Mouse (Mus musculus): Measurements from ENCODE around the gene Rnf121. TPM values are rescaled to one million over a fixed set of nuclear protein-coding genes. Genes with fewer than 3 reads are reported as not detected.
"Not testable (repeated sequence)": the region's sequence is repeated elsewhere in the genome, so short reads cannot be mapped to it uniquely, and the experiment has no call there.

Gene Rnf121
- polyA plus RNA-seq, 1 experiment from 2014 or later = 30.3 TPM

DNA sequence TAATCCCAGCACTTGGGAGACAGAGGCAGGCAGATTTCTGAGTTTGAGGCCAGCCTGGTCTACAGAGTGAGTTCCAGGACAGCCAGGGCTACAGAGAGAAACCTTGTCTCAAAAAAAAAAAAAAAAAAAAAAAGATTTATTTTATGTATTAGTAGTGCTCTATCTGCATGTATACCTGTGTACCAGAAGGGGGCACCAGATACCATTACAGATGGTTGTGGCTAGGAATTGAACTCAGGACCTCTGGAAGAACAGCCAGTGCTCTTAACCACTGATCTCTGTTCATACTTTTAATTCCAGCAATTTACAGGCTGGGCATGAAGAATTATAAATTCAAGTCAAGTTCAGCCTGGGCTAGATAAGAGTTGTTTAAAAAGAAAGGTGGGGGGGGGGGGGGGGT is 16.7 kb downstream of the Rnf121 start:
- H3K36me3 ChIP-seq = peaks cover 46% of the 10 kb centered on the region
- H3K27me3 ChIP-seq (ENCODE audit: insufficient read depth, poor library complexity, severe bottlenecking); DNase-seq (ENCODE audit: low spot score): not testable (repeated sequence)

DNA sequence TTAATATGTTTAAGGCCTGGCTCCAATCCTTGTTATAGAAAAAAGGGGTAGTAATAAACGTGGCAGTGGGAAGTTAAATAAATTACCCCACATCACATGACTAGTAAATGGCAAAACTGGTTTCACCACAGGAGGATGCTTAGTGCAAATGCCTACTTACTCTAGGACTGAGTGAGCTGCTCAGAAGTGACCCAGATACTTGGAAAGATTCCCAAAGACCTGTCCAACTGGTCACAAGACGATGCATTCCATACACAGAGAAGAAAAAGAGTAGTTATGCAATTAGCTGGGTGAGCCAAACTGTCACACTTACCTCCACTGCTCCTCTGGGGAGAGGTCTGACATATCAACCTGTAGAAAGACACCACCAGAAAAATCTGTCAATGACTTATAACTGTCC is 23.0 kb downstream of the Rnf121 start:
- Histone ChIP-seq H3K36me3 (peaks cover 63% of the 10 kb centered on the region), H3K27me3 (ENCODE audit: insufficient read depth, poor library complexity, severe bottlenecking) (no peaks in the 10 kb centered on the region), H3K4me1 (replicated peaks) (no peaks in the 10 kb centered on the region), H3K27ac (no peak overlapping the region), H3K9me3 (no peaks in the 10 kb centered on the region), H3K4me3 (no peak overlapping the region)
- DNase-seq (ENCODE audit: low spot score) = no peak
- WGBS = 97% methylated on average over 2 of the region's 2 CpGs

More for the DNA sequence above, 16.7 kb downstream of the Rnf121 start:
- H3K4me3 ChIP-seq; H3K27ac ChIP-seq; H3K9me3 ChIP-seq; H3K4me1 ChIP-seq (replicated peaks): not testable (repeated sequence)

DNA sequence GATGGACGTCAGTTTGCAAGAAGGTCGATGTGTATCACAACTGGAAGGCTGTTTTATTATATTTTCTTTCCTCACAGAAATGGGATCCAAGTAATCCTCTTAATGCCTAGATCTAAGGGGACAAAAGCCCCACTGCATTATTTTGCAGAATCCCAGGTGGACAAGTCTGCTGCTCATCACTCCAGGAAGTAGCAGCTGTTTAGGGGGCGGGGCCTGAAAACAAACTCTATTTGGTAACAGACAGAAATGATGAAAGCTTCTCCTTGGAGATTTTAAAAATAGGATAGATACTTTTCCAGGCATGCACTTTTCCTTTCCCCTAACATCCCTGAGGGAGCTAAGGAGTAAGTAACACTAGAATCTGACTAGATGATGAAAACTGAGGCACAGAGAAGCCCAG is 28.0 kb downstream of the Rnf121 start:
- no peak overlapping the region for H3K27ac ChIP-seq
- DNase-seq (ENCODE audit: low spot score) = no peak
- peaks cover 97% of the 10 kb centered on the region for H3K36me3 ChIP-seq
- WGBS = 93% methylated on average over 3 of the region's 3 CpGs
- H3K4me1 ChIP-seq (replicated peaks) = no peaks in the 10 kb centered on the region
- H3K4me3 ChIP-seq = no peak overlapping the region
- H3K27me3 ChIP-seq (ENCODE audit: insufficient read depth, poor library complexity, severe bottlenecking) = no peaks in the 10 kb centered on the region
- no peaks in the 10 kb centered on the region for H3K9me3 ChIP-seq

DNA sequence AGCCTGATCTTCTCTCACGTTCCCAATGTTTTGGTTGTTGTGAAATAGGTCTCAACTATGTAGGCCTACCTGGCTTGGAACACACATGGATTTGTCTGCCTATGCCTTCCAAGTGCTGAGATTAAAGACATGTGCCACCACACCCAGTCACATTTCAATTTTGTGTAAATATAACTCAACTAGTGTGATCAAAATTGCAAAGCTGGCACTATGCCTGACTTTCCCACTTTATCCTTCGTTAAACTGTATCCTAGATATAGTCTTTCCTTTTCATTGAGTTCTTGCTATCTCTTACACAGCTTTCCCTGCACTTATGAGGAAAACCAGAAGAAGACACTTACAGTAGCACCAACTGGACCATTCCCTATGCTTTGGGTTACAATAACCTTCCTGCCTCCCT is 29.7 kb downstream of the Rnf121 start:
- H3K4me1 ChIP-seq (replicated peaks) = no peaks in the 10 kb centered on the region
- H3K4me3 ChIP-seq = no peak overlapping the region
- H3K27me3 ChIP-seq (ENCODE audit: insufficient read depth, poor library complexity, severe bottlenecking) = no peaks in the 10 kb centered on the region
- no peaks in the 10 kb centered on the region for H3K9me3 ChIP-seq
- DNase-seq (ENCODE audit: low spot score) = no peak
- H3K27ac ChIP-seq = no peak overlapping the region
- H3K36me3 ChIP-seq = peaks cover 100% of the 10 kb centered on the region
- 99% methylated on average over 2 of the region's 2 CpGs for WGBS

DNA sequence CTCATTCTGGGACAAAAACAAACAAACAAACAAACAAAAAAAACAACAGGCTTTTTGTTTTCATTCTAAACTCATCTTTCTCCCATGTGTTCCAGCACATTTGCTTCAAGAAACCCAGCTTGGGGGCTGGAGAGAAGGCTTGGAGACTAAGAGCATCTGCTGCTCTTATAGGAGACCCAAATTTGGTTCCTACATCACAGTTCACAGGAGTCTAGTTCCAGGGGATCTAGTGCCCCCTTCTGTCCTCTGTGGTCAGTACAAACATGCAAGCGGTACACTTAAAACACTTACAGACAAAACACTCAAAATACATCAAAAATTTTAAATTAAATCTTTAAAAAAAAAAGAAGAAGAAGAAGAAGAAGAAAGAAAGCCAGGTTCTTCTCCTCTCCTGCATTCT is 30.4 kb downstream of the Rnf121 start:
- WGBS = 87% methylated on average over 1 of the region's 1 CpGs
- H3K9me3 ChIP-seq = no peaks in the 10 kb centered on the region
- no peak for DNase-seq (ENCODE audit: low spot score)
- no peak overlapping the region for H3K27ac ChIP-seq
- H3K4me1 ChIP-seq (replicated peaks) = no peaks in the 10 kb centered on the region
- H3K4me3 ChIP-seq = no peak overlapping the region
- no peaks in the 10 kb centered on the region for H3K27me3 ChIP-seq (ENCODE audit: insufficient read depth, poor library complexity, severe bottlenecking)
- peaks cover 100% of the 10 kb centered on the region for H3K36me3 ChIP-seq

DNA sequence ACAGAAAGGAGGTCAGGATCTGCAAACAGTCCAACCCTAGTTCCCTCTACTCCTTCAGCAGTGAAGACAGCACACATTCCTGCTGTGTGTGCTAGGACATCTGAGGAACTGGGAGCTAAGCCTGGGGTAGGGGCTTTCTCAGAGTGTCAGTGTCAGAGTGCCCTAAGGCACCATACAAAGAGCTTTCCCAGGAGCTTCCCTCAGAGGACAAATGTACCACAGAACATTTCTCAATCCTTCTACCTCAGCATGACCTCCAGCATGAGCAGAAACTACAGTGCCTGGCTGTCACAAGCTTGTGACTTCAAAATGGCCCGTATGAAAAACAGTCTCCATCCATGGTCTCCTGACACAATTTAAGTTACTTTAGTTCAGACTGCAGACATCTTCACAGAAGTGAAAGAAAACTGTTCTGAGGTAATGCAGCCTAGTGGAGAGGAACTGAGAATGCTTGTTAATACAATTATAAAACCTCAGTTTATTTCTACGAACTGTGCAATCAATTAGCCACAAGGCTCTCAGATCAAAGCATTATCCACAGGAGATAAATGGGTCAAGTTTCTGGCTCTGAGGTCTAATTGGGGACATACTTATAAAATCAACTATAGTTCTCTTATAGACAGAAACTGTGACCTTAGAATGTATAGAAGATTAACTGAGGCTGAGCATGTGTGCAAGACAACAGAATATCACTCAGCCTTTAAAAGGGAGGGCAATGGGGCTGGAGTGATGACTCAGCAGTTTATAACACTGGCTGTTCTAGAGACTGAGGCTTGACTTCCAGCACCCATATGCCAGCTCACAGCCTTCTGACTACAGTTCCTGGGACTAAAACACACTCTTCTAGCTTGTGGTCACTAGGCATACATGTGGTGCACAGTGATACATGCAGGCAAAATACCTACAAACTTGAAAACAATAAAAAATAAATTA is 39.8 kb downstream of the Rnf121 start:
- H3K9me3 ChIP-seq = no peaks in the 10 kb centered on the region
- peaks cover 94% of the 10 kb centered on the region for H3K36me3 ChIP-seq
- H3K4me3 ChIP-seq = no peak overlapping the region
- DNase-seq (ENCODE audit: low spot score) = no peak
- H3K27ac ChIP-seq = no peak overlapping the region
- H3K27me3 ChIP-seq (ENCODE audit: insufficient read depth, poor library complexity, severe bottlenecking) = no peaks in the 10 kb centered on the region
- H3K4me1 ChIP-seq (replicated peaks) = no peaks in the 10 kb centered on the region
- WGBS = 90% methylated on average over 2 of the region's 2 CpGs

DNA sequence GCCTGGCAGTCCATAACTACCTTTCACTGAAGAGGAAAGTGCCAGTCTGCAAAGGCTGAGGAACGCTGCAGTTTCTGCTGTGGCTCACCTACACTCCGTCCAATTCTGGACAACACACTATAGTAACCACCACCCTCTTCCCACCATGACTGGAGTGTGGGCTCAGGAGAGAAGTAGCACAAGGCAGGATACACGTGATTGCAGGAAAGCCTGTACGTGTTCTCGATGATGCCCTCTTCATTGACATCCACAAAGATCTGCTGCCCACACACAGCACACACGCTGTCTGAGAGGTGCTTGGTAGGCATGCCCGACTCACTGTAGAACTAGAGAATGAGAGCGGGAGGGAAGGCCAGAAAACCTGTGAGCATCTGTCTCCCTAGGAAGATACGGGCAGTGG is 41.4 kb downstream of the Rnf121 start:
- Histone ChIP-seq H3K4me1 (replicated peaks) (no peaks in the 10 kb centered on the region), H3K27me3 (ENCODE audit: insufficient read depth, poor library complexity, severe bottlenecking) (no peaks in the 10 kb centered on the region), H3K27ac (no peak overlapping the region), H3K36me3 (peaks cover 95% of the 10 kb centered on the region), H3K4me3 (no peak overlapping the region), H3K9me3 (no peaks in the 10 kb centered on the region)
- DNase-seq (ENCODE audit: low spot score) = no peak
- 96% methylated on average over 9 of the region's 9 CpGs for WGBS

DNA sequence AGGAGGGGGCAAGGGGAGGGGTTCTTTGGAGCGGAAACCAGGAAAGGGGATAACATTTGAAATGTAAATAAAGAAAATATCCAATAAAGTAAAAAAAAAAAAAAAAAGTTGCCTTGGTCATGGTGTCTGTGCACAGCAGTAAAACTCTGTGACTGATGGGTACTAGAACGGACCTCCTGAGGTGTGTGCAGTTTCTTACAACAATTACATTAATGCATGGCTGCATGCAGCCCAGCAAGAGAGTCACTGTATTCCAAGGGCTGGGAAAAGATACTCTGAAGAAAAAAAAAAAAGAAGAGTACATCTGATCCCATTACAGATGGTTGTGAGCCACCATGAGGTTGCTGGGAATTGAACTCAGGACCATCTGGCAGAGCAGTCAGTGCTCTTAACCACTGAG is 44.3 kb downstream of the Rnf121 start:
- not testable (repeated sequence) for H3K9me3 ChIP-seq; DNase-seq (ENCODE audit: low spot score); H3K27ac ChIP-seq; H3K4me3 ChIP-seq; H3K27me3 ChIP-seq (ENCODE audit: insufficient read depth, poor library complexity, severe bottlenecking); H3K4me1 ChIP-seq (replicated peaks)
- H3K36me3 ChIP-seq = peaks cover 99% of the 10 kb centered on the region
- 91% methylated on average over 2 of the region's 2 CpGs for WGBS

DNA sequence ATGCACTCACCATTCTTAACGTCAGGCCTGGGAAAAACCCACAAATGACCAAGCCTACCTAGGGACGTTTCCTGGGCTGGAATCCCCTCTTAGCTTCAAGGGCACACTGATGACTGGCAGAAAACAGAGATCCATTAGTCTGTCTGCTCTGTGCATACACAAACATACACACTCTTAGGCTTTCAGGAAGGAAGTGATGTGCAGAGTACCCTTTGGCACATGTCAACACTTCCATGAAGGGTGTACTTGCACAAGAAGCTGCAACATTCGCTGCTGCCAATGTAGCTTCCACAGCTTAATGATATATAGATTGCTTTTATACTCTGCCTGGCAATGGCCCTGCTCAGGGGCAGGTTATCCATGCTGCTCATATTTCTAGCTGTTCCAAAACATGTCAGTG is 45.9 kb downstream of the Rnf121 start:
- H3K27me3 ChIP-seq (ENCODE audit: insufficient read depth, poor library complexity, severe bottlenecking) = no peaks in the 10 kb centered on the region
- 79% methylated on average over 3 of the region's 3 CpGs for WGBS
- H3K36me3 ChIP-seq = peaks cover 99% of the 10 kb centered on the region
- no peak overlapping the region for H3K4me3 ChIP-seq
- no peaks in the 10 kb centered on the region for H3K9me3 ChIP-seq
- H3K27ac ChIP-seq = no peak overlapping the region
- H3K4me1 ChIP-seq (replicated peaks) = no peaks in the 10 kb centered on the region
- no peak for DNase-seq (ENCODE audit: low spot score)

DNA sequence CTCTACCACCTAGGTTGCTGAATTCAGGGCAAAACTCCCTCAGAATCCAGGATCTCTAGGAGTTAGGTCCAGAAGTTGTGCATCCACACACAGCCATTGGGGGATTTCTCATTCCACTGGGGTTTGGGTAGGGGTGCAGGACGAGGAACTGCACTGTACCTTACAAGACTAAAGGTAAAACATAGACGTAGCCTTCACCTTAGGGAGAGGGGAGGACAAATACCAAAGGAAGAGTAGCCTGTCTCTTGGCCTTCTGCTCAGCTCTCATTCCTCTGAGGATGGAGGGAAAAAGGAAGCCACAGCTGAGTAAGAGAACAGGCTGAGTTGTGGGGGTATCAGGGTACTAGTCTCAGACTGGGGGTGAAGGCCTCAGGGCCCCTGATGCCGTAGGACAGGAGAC is 46.7 kb downstream of the Rnf121 start, which contains the start of gene Il18bp:
Gene Il18bp, minus strand, starts transcription at position 101 of the 400 bp plus-strand sequence.
- H3K4me3 ChIP-seq = no peak within 1 kb of the TSS
- H3K4me1 ChIP-seq (replicated peaks) = no peaks in the 10 kb centered on the region
- no peaks in the 10 kb centered on the region for H3K9me3 ChIP-seq
- no peak within 1 kb of the TSS for H3K27ac ChIP-seq
- no peaks in the 10 kb centered on the region for H3K27me3 ChIP-seq (ENCODE audit: insufficient read depth, poor library complexity, severe bottlenecking)
- DNase-seq (ENCODE audit: low spot score) = no peak
- WGBS = 96% methylated on average over 3 of the region's 3 CpGs
- peaks cover 99% of the 10 kb centered on the region for H3K36me3 ChIP-seq

DNA sequence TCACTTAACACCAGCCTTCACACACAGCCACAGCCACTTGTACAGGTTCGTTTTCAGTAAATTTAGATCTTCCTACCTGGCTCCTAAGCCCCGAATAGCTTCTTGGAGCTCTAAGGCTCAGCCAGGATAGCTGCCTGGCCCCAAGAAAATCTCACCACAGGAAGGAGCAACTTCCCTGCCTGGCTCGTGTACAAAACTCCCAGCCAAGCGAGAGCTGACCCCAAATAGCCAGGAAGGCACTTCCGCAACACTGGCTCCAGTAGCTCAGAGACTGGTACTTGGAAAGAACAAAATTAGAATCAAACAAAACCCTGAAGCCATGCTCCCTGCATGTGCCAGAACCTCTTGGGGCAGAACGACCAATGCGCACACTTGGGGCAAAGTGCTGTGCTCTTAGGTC is 47.2 kb downstream of the Rnf121 start:
- Histone ChIP-seq H3K4me3 (no peak overlapping the region), H3K9me3 (no peaks in the 10 kb centered on the region), H3K27ac (no peak overlapping the region), H3K36me3 (peaks cover 99% of the 10 kb centered on the region), H3K27me3 (ENCODE audit: insufficient read depth, poor library complexity, severe bottlenecking) (no peaks in the 10 kb centered on the region), H3K4me1 (replicated peaks) (no peaks in the 10 kb centered on the region)
- 86% methylated on average over 7 of the region's 7 CpGs for WGBS
- no peak for DNase-seq (ENCODE audit: low spot score)

DNA sequence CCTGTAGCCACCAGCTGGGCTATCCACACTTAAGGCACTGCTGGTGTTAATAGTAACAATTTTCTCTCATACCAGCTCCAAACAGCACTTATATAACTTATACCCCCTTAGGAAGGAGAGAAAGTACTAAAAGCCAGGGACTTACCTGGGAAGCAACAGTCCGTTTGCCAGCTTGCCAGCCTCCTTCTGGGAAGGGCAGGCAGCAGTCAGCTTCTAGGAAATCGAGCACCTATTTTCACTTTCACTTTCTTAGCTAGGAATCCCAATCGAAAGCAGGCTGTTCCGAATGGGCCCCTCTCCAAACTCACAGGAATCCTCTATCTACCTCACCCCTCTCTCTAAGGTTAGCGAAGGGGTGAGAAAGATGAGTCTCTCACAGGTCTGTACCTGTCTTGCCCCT is 47.8 kb downstream of the Rnf121 start:
- no peaks in the 10 kb centered on the region for H3K4me1 ChIP-seq (replicated peaks)
- H3K27me3 ChIP-seq (ENCODE audit: insufficient read depth, poor library complexity, severe bottlenecking) = no peaks in the 10 kb centered on the region
- no peak overlapping the region for H3K27ac ChIP-seq
- H3K36me3 ChIP-seq = peaks cover 99% of the 10 kb centered on the region
- H3K4me3 ChIP-seq = no peak overlapping the region
- 86% methylated on average over 5 of the region's 5 CpGs for WGBS
- DNase-seq (ENCODE audit: low spot score) = no peak
- no peaks in the 10 kb centered on the region for H3K9me3 ChIP-seq

DNA sequence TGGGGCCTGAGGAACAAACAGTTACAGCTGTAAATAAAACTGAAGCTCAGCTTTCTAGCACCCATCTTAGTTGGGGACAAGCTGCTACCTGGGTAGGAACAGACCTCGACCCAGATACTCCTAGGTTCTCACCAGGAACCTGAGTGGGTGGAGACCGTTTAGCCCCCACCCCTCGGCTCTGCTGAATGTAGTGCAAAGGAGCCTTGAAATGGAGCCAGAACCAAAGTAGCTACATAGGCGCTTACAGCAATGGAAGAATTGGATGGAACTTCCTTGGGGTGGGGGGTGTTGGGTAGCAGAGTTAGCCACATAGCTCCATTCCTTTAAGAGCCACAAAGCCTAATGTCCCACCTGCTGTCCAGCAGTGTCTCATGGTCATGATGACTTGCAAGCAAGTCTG is 48.3 kb downstream of the Rnf121 start:
- Histone ChIP-seq H3K4me1 (replicated peaks) (no peaks in the 10 kb centered on the region), H3K27me3 (ENCODE audit: insufficient read depth, poor library complexity, severe bottlenecking) (no peaks in the 10 kb centered on the region), H3K27ac (no peak overlapping the region), H3K36me3 (peaks cover 99% of the 10 kb centered on the region), H3K4me3 (no peak overlapping the region), H3K9me3 (no peaks in the 10 kb centered on the region)
- no peak for DNase-seq (ENCODE audit: low spot score)
- WGBS = 90% methylated on average over 4 of the region's 4 CpGs
